Mouse (Mus musculus) bone marrow macrophage, adult 2 months (primary cell): ENCODE results near the gene Sumo3.

Experiments used
- CTCF ChIP-seq: IDR thresholded peaks from 2 replicates; pipeline ENCODE4 v1.5.1; 2012; ENCODE audit warnings: low read depth, mild to moderate bottlenecking, low read length, moderate library complexity
- POLR2A ChIP-seq: IDR thresholded peaks from 2 replicates; pipeline ENCODE4 v1.6.1; 2012; ENCODE audit warnings: mild to moderate bottlenecking, low read depth, low read length, borderline replicate concordance

GRCm38 (mm10) chr10:77605368-77605767 lies 529 bp upstream of the Sumo3 start:
- TF ChIP-seq CTCF: no peak
- no peak for TF ChIP-seq POLR2A
